Mouse (Mus musculus) midbrain, embryonic 16.5 days (tissue): ENCODE data around the gene Lhb. TPM values are rescaled to one million over a fixed set of nuclear protein-coding genes. Genes with fewer than 3 reads are reported as not detected.

Source experiments
- ATAC-seq: fragments of 200-750 bp; cut with Nextera tagmentation; 2 replicates; pipeline ENCODE4 v1.8.0; 2017; ENCODE audit warnings: moderate TSS enrichment
- H3K27ac ChIP-seq: fragments of 300-500 bp; sonication (generic); 2 replicates; pipeline ENCODE4 v1.5.1; 2014; ENCODE audit warnings: mild to moderate bottlenecking, low read length, mixed read lengths
- H3K27me3 ChIP-seq: fragments of 300-500 bp; sonication (generic); 2 replicates; pipeline ENCODE4 v1.6.1; 2014; ENCODE audit warnings: low read depth, low read length, mixed read lengths; ENCODE audit not compliant: control insufficient read depth, insufficient read depth
- H3K36me3 ChIP-seq: fragments of 300-500 bp; sonication (generic); 2 replicates; pipeline ENCODE4 v1.6.1; 2014; ENCODE audit warnings: mild to moderate bottlenecking, low read length, moderate library complexity, mixed read lengths; ENCODE audit not compliant: control insufficient read depth, insufficient read depth
- H3K4me1 ChIP-seq: fragments of 300-500 bp; sonication (generic); 2 replicates; pipeline ENCODE4 v1.6.1; 2014; ENCODE audit warnings: mild to moderate bottlenecking, low read length, mixed read lengths; ENCODE audit not compliant: control insufficient read depth, insufficient read depth
- H3K4me2 ChIP-seq: fragments of 300-500 bp; sonication (generic); 2 replicates; pipeline ENCODE4 v1.6.1; 2014; ENCODE audit warnings: mild to moderate bottlenecking, low read length, mixed read lengths
- H3K4me3 ChIP-seq: fragments of 300-500 bp; sonication (generic); 2 replicates; pipeline ENCODE4 v1.5.1; 2014; ENCODE audit warnings: low read depth, mild to moderate bottlenecking, low read length, moderate library complexity, mixed read lengths
- H3K9ac ChIP-seq: fragments of 300-500 bp; sonication (generic); 2 replicates; pipeline ENCODE4 v1.6.1; 2014; ENCODE audit warnings: low read depth, low read length, mixed read lengths
- H3K9me3 ChIP-seq: fragments of 300-500 bp; sonication (generic); replicated peaks from 2 replicates; pipeline ENCODE4 v1.6.1; 2014; ENCODE audit warnings: mild to moderate bottlenecking, low read length, mixed read lengths; ENCODE audit not compliant: control insufficient read depth, poor library complexity, severe bottlenecking
- WGBS: fragments of 180-500 bp; shearing (Covaris S2); extraction: QIAGEN DNeasy Blood & Tissue Kit; methylation state at CpG from one replicate; pipeline ENCODE4 v1.1.7; 2014; 5-methylcytosine and 5-hydroxymethylcytosine counted together
- polyA plus RNA-seq: library from polyadenylated mRNA; unstranded; fragments of >200 nt; fragmentation: Nextera tagmentation; extraction: Ambion mirVana; gene quantifications from 2 replicates; pipeline ENCODE4 v1.2.1, GENCODE M21; 2015

Lhb gene
- polyA plus RNA-seq, 1 experiment from 2014 or later: 0.39 TPM

DNA sequence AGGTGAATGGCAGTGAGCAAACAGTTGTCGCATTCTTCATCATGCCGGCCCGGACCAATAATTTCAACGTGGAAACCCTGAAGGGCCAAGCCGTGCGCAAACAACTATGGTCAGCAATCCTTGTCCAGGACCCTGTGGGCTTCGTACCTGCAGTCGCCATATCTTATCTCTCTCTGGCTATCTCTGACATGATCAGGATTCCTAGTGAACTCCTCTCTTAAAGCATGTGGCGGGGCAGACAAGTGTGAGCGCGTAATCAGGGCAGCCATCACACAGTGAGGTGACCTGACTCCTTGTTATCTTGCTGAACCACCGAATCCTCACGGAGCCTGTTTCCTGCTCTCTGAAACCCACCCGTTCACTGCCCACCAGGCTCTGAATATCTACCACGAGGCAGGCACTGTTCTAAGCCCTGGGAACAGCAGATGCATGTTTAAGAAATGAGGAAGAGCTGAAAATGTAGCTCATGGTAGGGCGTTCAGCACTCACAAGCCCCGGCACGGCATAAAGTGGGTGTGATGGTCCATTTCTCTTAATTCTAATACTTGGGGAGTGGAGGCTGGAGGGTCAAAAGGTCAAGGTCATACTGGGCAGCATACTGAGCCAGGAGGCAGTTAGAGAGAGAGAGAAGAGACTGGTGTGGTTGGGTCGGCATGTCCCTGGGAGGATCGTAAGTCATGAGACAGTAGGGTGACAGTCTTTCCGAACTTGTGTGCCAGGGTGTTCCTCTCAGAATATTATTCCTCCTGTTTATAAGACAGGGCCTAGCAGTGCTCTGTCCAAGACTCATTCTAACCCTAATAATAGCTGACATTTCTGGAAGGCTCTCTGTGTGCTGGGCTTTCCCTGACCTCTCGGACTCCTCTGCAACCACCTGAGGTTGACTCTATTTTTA lies 23.2 kb downstream of the Lhb start:
- WGBS: 92% methylated on average over 22 of the region's 22 CpGs
- Histone ChIP-seq H3K27me3 (no peaks in the 10 kb centered on the region), H3K4me1 (no peaks in the 10 kb centered on the region), H3K9ac (no peak overlapping the region), H3K9me3 (no peaks in the 10 kb centered on the region), H3K4me3 (no peak overlapping the region), H3K4me2 (no peak overlapping the region), H3K27ac (no peak overlapping the region), H3K36me3 (peaks cover 7% of the 10 kb centered on the region)
- ATAC-seq: no peak

DNA sequence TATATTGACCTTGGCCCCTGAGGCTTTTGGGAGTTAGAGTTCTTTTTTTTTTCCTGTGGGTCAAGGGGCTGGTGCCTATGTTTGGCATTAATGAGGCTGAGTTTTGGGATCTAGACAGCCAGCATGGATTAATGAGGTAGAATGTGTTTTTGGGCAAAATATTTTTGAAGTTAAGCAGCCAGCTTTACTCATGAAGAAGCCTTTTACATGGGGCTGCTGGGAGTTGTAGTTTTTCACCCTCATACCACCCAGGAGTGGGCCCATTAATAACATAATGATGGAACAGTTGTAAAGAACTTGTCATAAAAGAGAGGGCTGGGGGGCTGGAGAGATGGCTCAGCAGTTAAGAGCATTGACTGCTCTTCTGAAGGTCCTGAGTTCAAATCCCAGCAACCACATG lies 26.0 kb downstream of the Lhb start:
- no peak overlapping the region for H3K4me2 ChIP-seq
- H3K9me3 ChIP-seq: no peaks in the 10 kb centered on the region
- H3K4me1 ChIP-seq: no peaks in the 10 kb centered on the region
- peaks cover 7% of the 10 kb centered on the region; the same call in 1 of the 2 replicates for H3K36me3 ChIP-seq
- H3K9ac ChIP-seq: no peak overlapping the region
- no peaks in the 10 kb centered on the region for H3K27me3 ChIP-seq
- no peak overlapping the region for H3K4me3 ChIP-seq
- H3K27ac ChIP-seq: no peak overlapping the region
- no peak for ATAC-seq

DNA sequence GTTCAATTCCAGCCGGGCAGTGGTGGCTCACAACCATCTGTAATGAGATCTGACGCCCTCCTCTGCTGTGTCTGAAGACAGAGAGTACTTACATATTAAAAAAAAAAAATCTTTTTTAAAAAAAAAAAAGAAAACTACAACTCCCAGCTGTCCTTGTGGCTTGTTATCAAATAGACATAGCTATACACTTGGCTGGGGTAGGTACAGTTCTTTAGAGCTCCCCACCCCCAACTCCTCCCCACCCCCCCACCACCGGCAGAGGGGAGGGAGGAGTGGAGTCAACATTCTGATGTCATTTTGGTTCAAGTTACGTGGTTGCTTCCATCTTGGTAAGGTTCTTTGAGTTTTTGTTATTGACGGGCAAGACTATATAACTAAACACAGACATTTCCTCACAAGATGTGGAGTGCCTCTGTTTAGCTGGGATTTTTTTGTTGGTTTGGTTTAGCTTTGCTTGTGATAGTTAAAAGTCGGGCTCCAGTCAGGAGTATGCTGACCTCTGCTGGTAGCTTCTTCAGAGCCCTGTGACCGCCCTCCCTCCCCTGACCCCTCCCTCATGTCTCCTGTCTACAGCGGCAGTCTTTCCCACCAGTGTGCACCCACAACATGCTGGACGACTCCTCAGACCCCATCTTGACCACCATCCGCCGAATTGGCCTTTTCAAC lies 26.8 kb downstream of the Lhb start:
- Histone ChIP-seq H3K27me3 (no peaks in the 10 kb centered on the region), H3K36me3 (peaks cover 7% of the 10 kb centered on the region; the same call in 1 of the 2 replicates), H3K27ac (no peak overlapping the region), H3K9ac (no peak overlapping the region), H3K4me2 (no peak overlapping the region), H3K4me3 (no peak overlapping the region), H3K4me1 (no peaks in the 10 kb centered on the region), H3K9me3 (no peaks in the 10 kb centered on the region)
- WGBS: 43% methylated on average over 11 of the region's 11 CpGs
- 0 out of 2 replicates have a peak, but pooled peaks have one; percentile 8 for ATAC-seq

DNA sequence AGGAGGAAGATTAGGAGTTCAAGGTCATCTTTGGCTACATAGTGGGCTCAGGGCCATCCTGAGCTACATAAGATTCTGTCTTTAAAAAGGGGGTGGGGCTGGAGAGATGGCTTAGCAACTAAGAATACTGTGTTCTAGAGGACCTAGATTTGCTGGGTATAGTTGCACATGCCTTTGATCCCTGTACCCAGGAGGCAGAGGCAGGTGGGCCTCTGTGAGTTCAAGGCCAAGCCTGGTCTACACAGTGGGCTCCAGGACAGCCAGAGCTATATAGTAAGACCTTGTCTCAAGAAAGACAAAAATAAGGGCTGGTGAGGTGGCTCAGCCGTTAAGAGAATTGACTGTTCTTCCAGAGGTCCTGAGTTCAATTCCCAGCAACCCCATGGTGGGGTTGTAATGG lies 29.4 kb downstream of the Lhb start:
- no peaks in the 10 kb centered on the region for H3K27me3 ChIP-seq
- 100% methylated on average over 1 of the region's 1 CpGs for WGBS
- H3K4me3 ChIP-seq: no peak overlapping the region
- H3K4me1 ChIP-seq: no peaks in the 10 kb centered on the region
- ATAC-seq: no peak
- H3K4me2 ChIP-seq: no peak overlapping the region
- H3K9ac ChIP-seq: no peak overlapping the region
- H3K36me3 ChIP-seq: peaks cover 13% of the 10 kb centered on the region; the same call in 1 of the 2 replicates
- H3K9me3 ChIP-seq: no peaks in the 10 kb centered on the region
- H3K27ac ChIP-seq: no peak overlapping the region

DNA sequence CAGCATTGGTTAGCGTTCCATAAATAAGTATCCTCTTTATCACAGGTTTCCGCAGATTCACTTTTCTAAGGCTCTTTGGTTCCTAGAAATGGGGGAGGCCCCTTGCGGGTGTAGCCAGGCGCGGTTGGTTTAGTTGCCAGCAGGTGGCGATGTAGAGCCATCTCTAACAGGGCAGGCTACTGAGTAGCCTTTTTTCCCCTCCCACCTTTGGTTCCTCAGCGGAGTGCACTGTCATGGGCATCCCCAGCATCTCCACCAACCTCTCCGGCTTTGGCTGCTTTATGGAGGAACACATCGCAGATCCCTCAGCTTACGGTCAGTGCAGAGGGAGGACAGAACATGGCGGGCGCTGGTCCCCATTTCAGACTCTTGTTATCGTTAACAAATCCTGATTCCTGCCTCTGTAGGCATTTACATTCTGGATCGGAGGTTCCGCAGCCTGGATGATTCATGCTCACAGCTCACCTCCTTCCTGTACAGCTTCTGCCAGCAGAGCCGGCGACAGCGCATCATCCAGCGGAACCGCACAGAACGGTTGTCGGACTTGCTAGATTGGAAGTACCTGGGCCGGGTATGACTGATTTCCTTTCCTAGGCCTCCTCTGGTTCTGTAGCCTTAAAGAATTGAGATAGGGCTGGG lies 30.8 kb downstream of the Lhb start:
- Histone ChIP-seq H3K9me3 (no peaks in the 10 kb centered on the region), H3K9ac (no peak overlapping the region), H3K4me1 (no peaks in the 10 kb centered on the region), H3K36me3 (peaks cover 14% of the 10 kb centered on the region), H3K27me3 (no peaks in the 10 kb centered on the region), H3K4me2 (no peak overlapping the region), H3K4me3 (no peak overlapping the region), H3K27ac (no peak overlapping the region)
- WGBS: 52% methylated on average over 23 of the region's 23 CpGs
- ATAC-seq: peak; percentile 73; the same call in 1 of the 2 replicates

DNA sequence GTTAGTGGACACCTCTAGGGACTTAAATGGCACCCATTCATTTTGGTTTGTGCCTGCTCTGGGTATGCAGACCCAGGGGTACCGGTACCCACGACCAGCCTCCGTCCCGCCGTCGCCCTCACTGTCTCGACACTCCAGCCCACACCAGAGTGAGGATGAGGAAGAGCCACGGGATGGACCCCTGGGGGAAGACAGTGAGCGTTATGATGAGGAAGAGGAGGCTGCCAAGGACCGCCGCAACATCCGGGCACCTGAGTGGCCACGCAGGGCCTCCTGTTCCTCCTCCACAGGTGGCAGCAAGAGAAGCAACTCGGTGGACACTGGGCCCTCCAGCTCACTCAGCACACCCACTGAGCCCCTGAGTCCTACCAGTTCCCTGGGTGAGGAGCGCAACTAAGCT lies 34.4 kb downstream of the Lhb start:
- Histone ChIP-seq H3K27me3 (no peaks in the 10 kb centered on the region), H3K4me1 (peaks cover 17% of the 10 kb centered on the region), H3K36me3 (peaks cover 27% of the 10 kb centered on the region), H3K9me3 (no peaks in the 10 kb centered on the region), H3K27ac (no peak overlapping the region), H3K9ac (no peak overlapping the region), H3K4me3 (no peak overlapping the region), H3K4me2 (no peak overlapping the region)
- WGBS: 90% methylated on average over 14 of the region's 15 CpGs
- no peak for ATAC-seq

DNA sequence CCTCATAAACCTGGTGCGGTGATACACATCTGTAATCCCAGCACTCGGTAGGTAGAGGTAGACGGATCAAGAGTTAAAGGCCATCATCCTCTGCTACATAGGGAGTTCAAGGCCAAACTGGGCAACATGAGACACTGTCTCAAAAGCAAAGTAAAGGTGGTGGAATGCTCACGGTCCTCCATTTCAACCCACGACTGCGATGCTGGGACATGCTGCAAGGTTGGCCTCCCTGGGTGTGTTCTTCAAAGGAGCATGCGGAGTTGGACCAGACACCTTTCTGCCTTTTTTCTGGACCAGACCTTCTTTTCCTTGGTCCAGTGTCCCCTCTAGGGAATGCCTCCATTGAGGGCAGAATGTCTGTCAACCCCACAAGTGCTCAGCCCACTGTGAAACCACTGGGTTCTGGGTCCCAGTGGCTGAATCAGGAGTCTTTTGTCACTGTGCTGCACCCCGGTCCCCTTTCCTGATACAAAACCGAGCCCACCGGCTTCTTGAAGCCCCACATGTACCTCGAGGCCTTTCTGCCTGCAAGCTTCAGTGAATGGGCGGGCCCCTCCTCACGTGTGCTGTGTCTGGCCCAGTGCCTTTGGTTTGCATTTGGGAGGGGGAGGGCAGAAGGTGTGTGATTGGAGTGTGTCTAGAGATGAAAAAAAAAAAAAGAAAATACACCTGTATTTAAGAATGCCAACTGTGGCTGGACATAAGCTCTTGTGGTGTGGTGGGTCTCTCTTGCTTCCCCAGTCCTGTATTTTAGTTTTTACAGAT lies 35.5 kb downstream of the Lhb start:
- Histone ChIP-seq H3K4me2 (no peak overlapping the region), H3K9ac (no peak overlapping the region), H3K27ac (no peak overlapping the region), H3K36me3 (peaks cover 26% of the 10 kb centered on the region), H3K9me3 (no peaks in the 10 kb centered on the region), H3K4me1 (peaks cover 29% of the 10 kb centered on the region), H3K4me3 (no peak overlapping the region), H3K27me3 (no peaks in the 10 kb centered on the region)
- no peak for ATAC-seq
- 76% methylated on average over 13 of the region's 13 CpGs for WGBS

DNA sequence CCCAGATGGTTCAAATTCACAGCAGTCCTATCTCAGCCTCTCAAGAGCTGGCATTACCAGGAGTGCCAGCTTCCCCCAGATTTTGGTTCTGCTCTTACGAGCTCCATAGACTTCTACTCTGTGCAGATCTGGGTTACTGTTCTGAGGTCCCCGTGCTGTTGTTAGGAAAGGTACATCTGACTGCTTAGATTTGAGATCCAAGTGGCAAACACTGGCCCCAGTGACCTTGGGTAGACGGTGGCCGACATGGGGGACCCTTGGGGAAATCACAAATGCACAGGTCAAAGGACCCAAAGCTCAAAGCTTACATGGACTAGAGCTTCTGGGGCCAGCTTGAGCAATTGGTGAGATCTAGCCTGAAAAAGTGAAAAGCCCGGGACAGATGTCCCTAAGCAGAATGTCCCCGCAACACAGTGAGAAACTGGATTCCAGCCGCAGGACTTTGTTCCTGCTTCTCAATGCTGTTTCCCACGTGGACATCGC lies 36.1 kb downstream of the Lhb start:
- Histone ChIP-seq H3K27ac (peak overlapping the region; percentile 64), H3K4me3 (peak overlapping the region; percentile 59)
- 54% methylated on average over 9 of the region's 9 CpGs for WGBS

More for the DNA sequence above, 36.1 kb downstream of the Lhb start:
- H3K36me3 ChIP-seq: peaks cover 26% of the 10 kb centered on the region
- no peaks in the 10 kb centered on the region for H3K9me3 ChIP-seq
- peak overlapping the region; percentile 88 for H3K9ac ChIP-seq
- H3K4me2 ChIP-seq: peak overlapping the region; percentile 76
- ATAC-seq: no peak
- H3K27me3 ChIP-seq: no peaks in the 10 kb centered on the region
- peaks cover 29% of the 10 kb centered on the region for H3K4me1 ChIP-seq
